Mouse (Mus musculus): ENCODE results near the gene Ubqln4. TPM values are rescaled to one million over a fixed set of nuclear protein-coding genes. Genes with fewer than 3 reads are reported as not detected.
A peak's percentile ranks its signal among the peaks of the same experiment; 100 is the strongest.

Gene Ubqln4
- polyA plus RNA-seq, 1 experiment from 2014 or later, result 60.8 TPM

DNA sequence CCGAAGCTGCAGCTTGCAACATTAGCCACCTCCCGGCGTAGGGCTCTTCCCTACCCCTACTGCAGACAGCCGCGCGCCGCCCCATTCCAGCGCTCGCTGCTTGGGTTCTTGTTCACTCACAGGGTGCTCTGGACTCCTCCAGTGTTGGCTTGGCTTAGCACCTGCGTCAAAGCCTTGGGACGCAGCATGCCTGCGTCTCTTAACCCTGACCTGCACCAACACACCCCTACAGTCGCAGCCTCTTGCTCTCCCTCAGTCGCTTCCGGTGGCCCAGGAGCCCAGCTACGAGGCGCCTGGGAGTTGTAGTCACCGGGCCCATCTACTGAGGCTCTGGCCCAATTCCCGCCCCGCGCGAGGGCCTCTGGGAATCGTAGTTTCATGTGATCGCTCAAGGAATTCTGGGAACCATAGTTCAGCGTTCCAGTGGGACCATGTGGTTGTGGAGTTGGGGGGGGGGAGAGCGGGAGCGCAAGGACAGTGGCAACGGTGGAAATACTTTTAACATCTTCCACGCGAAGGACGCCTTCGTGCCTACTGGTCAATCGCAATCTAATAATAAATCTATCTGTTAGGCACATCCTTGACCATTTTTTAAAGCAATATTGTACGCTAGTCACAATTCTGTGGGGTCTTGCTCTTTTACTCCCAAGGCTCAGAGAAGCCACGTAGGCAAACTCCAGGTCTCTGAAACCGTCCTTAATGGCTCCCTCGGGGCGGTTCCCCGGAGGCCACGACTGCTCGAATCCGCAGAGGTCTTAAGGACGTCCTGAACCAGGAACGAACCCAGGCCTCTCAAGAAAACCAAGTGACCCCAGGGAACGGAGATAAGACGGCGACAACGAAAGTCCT lies 658 bp upstream of the Ubqln4 start, which contains the start of gene Lamtor2:
Gene Lamtor2, minus strand, starts transcription at position 399 of the 849 bp plus-strand sequence.
- no peaks in the 10 kb centered on the region for H3K27me3 ChIP-seq (replicated peaks; ENCODE audit: control insufficient read depth, insufficient read depth, low read length)
- under 1% methylated on average over 48 of the region's 48 CpGs for WGBS
- ATAC-seq (replicated peaks; ENCODE audit: low FRiP score, low TSS enrichment, low read depth) (peak; percentile 84), DNase-seq (ENCODE audit: low spot score) (peak; percentile 94)
- H3K9ac ChIP-seq (ENCODE audit: low read length), result peak within 1 kb of the TSS; percentile 89
- H3K4me3 ChIP-seq (ENCODE audit: low read depth, low read length), result peak within 1 kb of the TSS; percentile 74
- peaks cover 21% of the 10 kb centered on the region for H3K4me1 ChIP-seq (replicated peaks; ENCODE audit: control insufficient read depth, insufficient read depth, low read length)
- peak within 1 kb of the TSS; percentile 95 for H3K4me2 ChIP-seq (ENCODE audit: low read length)
- H3K9me3 ChIP-seq (ENCODE audit: control insufficient read depth, low read length), result no peaks in the 10 kb centered on the region
- H3K27ac ChIP-seq (ENCODE audit: low read depth), result peak within 1 kb of the TSS; percentile 99
- H3K36me3 ChIP-seq (ENCODE audit: control insufficient read depth, insufficient read depth, low read length), result peaks cover 29% of the 10 kb centered on the region

DNA sequence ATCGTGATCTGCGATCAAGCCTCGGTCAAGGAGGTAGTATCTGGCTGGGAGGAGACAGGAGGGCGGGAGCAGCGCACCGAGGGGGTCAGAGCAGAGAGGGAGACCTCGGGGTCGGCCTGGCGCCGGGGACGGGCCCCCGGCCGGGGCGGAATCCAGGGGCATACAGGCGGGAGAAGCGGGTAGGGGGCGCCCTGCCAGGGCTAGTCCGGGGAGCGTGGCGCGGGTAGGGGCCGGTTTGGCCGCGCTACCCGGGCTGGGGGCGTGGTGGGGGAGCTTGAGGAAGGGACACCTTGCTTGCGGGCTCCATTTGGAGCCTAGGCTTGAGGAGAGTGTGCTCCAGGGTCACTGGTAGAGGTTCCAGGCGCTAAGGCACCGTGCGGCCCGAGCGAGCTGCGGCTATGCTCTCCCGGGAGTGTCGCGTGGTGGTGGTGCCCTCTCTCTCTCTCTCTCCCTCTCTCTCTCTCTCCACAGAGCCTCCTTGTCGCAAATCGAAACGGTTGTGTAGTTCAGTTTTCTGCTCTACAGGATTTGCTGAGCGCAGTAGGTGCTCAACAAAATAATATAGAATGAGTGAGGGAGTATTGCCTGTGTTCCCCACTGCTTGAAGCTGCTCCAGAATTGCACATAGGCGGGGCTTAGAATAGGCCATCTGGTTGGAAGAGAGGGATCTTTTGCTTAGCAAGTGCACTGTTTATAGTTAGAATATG lies 475 bp downstream of the Ubqln4 start:
- peak; percentile 54 for ATAC-seq (replicated peaks; ENCODE audit: low FRiP score, low TSS enrichment, low read depth)
- DNase-seq (ENCODE audit: low spot score), result no peak

DNA sequence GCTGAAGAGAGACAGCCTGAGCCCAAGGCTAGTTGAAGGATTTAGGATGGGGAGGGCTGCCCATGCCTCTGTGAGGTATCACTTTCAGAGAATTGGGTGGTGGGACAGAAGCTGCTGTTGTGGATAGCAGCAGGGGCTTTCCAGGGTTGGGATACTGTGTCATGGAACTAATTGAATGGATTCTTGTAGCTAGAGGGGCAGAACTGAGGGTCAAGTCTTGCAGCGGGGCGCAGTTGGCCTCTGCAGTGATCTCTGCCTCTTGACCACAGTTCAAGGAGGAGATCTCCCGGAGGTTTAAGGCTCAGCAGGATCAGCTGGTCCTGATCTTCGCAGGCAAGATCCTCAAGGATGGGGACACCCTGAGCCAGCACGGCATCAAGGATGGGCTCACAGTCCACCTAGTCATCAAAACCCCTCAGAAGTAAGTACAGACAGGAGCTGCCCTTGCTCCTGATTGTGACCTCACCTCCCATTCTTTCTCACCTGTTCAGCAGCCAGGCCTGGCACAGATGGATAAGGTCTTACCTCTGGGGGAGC lies 1.6 kb downstream of the Ubqln4 start:
- 91% methylated on average over 5 of the region's 5 CpGs for WGBS
- H3K4me2 ChIP-seq (ENCODE audit: low read length), result peak overlapping the region; percentile 95
- H3K4me3 ChIP-seq (ENCODE audit: low read depth, low read length), result no peak overlapping the region
- H3K4me1 ChIP-seq (replicated peaks; ENCODE audit: control insufficient read depth, insufficient read depth, low read length), result peaks cover 21% of the 10 kb centered on the region
- ATAC-seq (replicated peaks; ENCODE audit: low FRiP score, low TSS enrichment, low read depth) (no peak), DNase-seq (ENCODE audit: low spot score) (no peak)
- H3K27me3 ChIP-seq (replicated peaks; ENCODE audit: control insufficient read depth, insufficient read depth, low read length), result no peaks in the 10 kb centered on the region
- H3K9me3 ChIP-seq (ENCODE audit: control insufficient read depth, low read length), result no peaks in the 10 kb centered on the region
- 0 out of 2 replicates have a peak overlapping the region, but pooled peaks have one; percentile 10 for H3K9ac ChIP-seq (ENCODE audit: low read length)
- H3K36me3 ChIP-seq (ENCODE audit: control insufficient read depth, insufficient read depth, low read length), result peaks cover 52% of the 10 kb centered on the region
- H3K27ac ChIP-seq (ENCODE audit: low read depth), result no peak overlapping the region

More for the DNA sequence above, 475 bp downstream of the Ubqln4 start:
- Histone ChIP-seq H3K9ac (ENCODE audit: low read length) (peak overlapping the region; percentile 89), H3K4me3 (ENCODE audit: low read depth, low read length) (peak overlapping the region; percentile 74), H3K9me3 (ENCODE audit: control insufficient read depth, low read length) (no peaks in the 10 kb centered on the region), H3K27ac (ENCODE audit: low read depth) (peak overlapping the region; percentile 99), H3K4me2 (ENCODE audit: low read length) (peak overlapping the region; percentile 95), H3K27me3 (replicated peaks; ENCODE audit: control insufficient read depth, insufficient read depth, low read length) (no peaks in the 10 kb centered on the region), H3K4me1 (replicated peaks; ENCODE audit: control insufficient read depth, insufficient read depth, low read length) (peaks cover 21% of the 10 kb centered on the region), H3K36me3 (ENCODE audit: control insufficient read depth, insufficient read depth, low read length) (peaks cover 41% of the 10 kb centered on the region)
- under 1% methylated on average over 40 of the region's 41 CpGs for WGBS

DNA sequence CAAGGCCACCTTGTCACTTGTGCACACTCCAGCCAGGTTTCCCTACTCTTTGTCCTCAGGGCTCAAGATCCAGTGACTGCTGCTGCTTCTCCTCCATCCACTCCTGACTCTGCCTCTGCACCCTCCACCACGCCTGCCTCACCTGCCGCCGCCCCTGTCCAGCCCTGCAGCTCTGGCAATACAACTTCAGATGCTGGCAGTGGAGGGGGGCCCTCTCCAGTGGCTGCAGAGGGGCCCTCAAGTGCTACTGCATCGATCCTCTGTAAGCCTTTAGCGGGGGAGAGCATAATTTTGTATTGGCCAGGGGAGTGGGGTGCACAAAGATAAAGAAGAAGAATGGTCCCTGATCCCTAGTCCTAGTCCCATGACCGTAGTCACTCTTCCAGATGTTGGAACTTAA lies 2.2 kb downstream of the Ubqln4 start:
- Histone ChIP-seq H3K9ac (ENCODE audit: low read length) (no peak overlapping the region), H3K4me3 (ENCODE audit: low read depth, low read length) (no peak overlapping the region), H3K27ac (ENCODE audit: low read depth) (no peak overlapping the region), H3K9me3 (ENCODE audit: control insufficient read depth, low read length) (no peaks in the 10 kb centered on the region), H3K27me3 (replicated peaks; ENCODE audit: control insufficient read depth, insufficient read depth, low read length) (no peaks in the 10 kb centered on the region), H3K36me3 (ENCODE audit: control insufficient read depth, insufficient read depth, low read length) (peaks cover 58% of the 10 kb centered on the region), H3K4me1 (replicated peaks; ENCODE audit: control insufficient read depth, insufficient read depth, low read length) (peaks cover 21% of the 10 kb centered on the region), H3K4me2 (ENCODE audit: low read length) (no peak overlapping the region)
- ATAC-seq (replicated peaks; ENCODE audit: low FRiP score, low TSS enrichment, low read depth) (no peak), DNase-seq (ENCODE audit: low spot score) (no peak)
- 93% methylated on average over 6 of the region's 6 CpGs for WGBS

DNA sequence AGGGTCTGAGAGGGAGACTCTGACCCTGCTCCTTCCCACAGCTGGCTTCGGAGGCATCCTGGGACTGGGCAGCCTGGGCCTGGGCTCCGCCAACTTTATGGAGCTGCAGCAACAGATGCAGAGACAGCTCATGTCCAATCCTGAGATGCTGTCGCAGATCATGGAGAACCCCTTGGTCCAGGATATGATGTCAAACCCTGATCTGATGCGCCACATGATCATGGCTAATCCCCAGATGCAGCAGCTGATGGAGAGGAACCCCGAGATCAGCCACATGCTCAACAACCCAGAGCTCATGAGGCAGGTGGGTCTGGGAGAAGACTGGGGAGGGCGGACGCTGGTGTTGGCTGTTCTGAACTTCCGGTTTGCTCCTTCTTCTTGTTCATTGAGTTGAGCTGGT lies 3.1 kb downstream of the Ubqln4 start:
- no peak for DNase-seq (ENCODE audit: low spot score)
- Histone ChIP-seq H3K36me3 (ENCODE audit: control insufficient read depth, insufficient read depth, low read length) (peaks cover 66% of the 10 kb centered on the region), H3K27me3 (replicated peaks; ENCODE audit: control insufficient read depth, insufficient read depth, low read length) (no peaks in the 10 kb centered on the region), H3K27ac (ENCODE audit: low read depth) (no peak overlapping the region), H3K9ac (ENCODE audit: low read length) (no peak overlapping the region), H3K4me2 (ENCODE audit: low read length) (no peak overlapping the region), H3K4me3 (ENCODE audit: low read depth, low read length) (no peak overlapping the region), H3K4me1 (replicated peaks; ENCODE audit: control insufficient read depth, insufficient read depth, low read length) (peaks cover 16% of the 10 kb centered on the region), H3K9me3 (ENCODE audit: control insufficient read depth, low read length) (no peaks in the 10 kb centered on the region)
- ATAC-seq (replicated peaks; ENCODE audit: low FRiP score, low TSS enrichment, low read depth), result no peak
- 93% methylated on average over 8 of the region's 8 CpGs for WGBS

GRCm38 (mm10) chr3:88559596-88559995 lies 6.0 kb downstream of the Ubqln4 start:
- ATAC-seq (replicated peaks; ENCODE audit: low FRiP score, low TSS enrichment, low read depth), result no peak
- H3K27ac ChIP-seq (ENCODE audit: low read depth), result no peak overlapping the region
- WGBS, result 93% methylated on average over 9 of the region's 9 CpGs
- H3K36me3 ChIP-seq (ENCODE audit: control insufficient read depth, insufficient read depth, low read length), result peaks cover 95% of the 10 kb centered on the region
- H3K9ac ChIP-seq (ENCODE audit: low read length), result no peak overlapping the region
- H3K4me3 ChIP-seq (ENCODE audit: low read depth, low read length), result no peak overlapping the region
- H3K27me3 ChIP-seq (replicated peaks; ENCODE audit: control insufficient read depth, insufficient read depth, low read length), result no peaks in the 10 kb centered on the region
- H3K9me3 ChIP-seq (ENCODE audit: control insufficient read depth, low read length), result no peaks in the 10 kb centered on the region
- no peak for DNase-seq (ENCODE audit: low spot score)
- H3K4me1 ChIP-seq (replicated peaks; ENCODE audit: control insufficient read depth, insufficient read depth, low read length), result peaks cover 6% of the 10 kb centered on the region
- H3K4me2 ChIP-seq (ENCODE audit: low read length), result no peak overlapping the region

- H3K9ac ChIP-seq (ENCODE audit: low read length), result no peak overlapping the region
- H3K4me1 ChIP-seq (replicated peaks; ENCODE audit: control insufficient read depth, insufficient read depth, low read length), result no peaks in the 10 kb centered on the region
- peaks cover 99% of the 10 kb centered on the region for H3K36me3 ChIP-seq (ENCODE audit: control insufficient read depth, insufficient read depth, low read length)
- DNase-seq (ENCODE audit: low spot score) (no peak), ATAC-seq (replicated peaks; ENCODE audit: low FRiP score, low TSS enrichment, low read depth) (no peak)
- no peak overlapping the region for H3K4me3 ChIP-seq (ENCODE audit: low read depth, low read length)
- H3K27me3 ChIP-seq (replicated peaks; ENCODE audit: control insufficient read depth, insufficient read depth, low read length), result no peaks in the 10 kb centered on the region
- H3K9me3 ChIP-seq (ENCODE audit: control insufficient read depth, low read length), result no peaks in the 10 kb centered on the region
- no peak overlapping the region for H3K27ac ChIP-seq (ENCODE audit: low read depth)
- WGBS, result 68% methylated on average over 4 of the region's 4 CpGs
- no peak overlapping the region for H3K4me2 ChIP-seq (ENCODE audit: low read length)
These were observed 8.4 kb downstream of the Ubqln4 start for GRCm38 (mm10) chr3:88561989-88562388.

GRCm38 (mm10) chr3:88563442-88563841 lies 9.9 kb downstream of the Ubqln4 start:
- no peak overlapping the region for H3K4me3 ChIP-seq (ENCODE audit: low read depth, low read length)
- no peak overlapping the region for H3K9ac ChIP-seq (ENCODE audit: low read length)
- peaks cover 99% of the 10 kb centered on the region for H3K36me3 ChIP-seq (ENCODE audit: control insufficient read depth, insufficient read depth, low read length)
- WGBS, result 68% methylated on average over 4 of the region's 4 CpGs
- H3K27me3 ChIP-seq (replicated peaks; ENCODE audit: control insufficient read depth, insufficient read depth, low read length), result no peaks in the 10 kb centered on the region
- H3K4me1 ChIP-seq (replicated peaks; ENCODE audit: control insufficient read depth, insufficient read depth, low read length), result no peaks in the 10 kb centered on the region
- no peaks in the 10 kb centered on the region for H3K9me3 ChIP-seq (ENCODE audit: control insufficient read depth, low read length)
- no peak overlapping the region for H3K27ac ChIP-seq (ENCODE audit: low read depth)
- ATAC-seq (replicated peaks; ENCODE audit: low FRiP score, low TSS enrichment, low read depth) (no peak), DNase-seq (ENCODE audit: low spot score) (no peak)
- H3K4me2 ChIP-seq (ENCODE audit: low read length), result no peak overlapping the region
